Mouse (Mus musculus) heart, adult 2 months (tissue): ENCODE measurements around the gene Rps6ka3. TPM values are rescaled to one million over a fixed set of nuclear protein-coding genes. Genes with fewer than 3 reads are reported as not detected.

Source experiments
- DNase-seq, 2 experiments: peaks; one replicate each; pipeline ENCODE4 v3.0.0; 2021
- H3K27ac ChIP-seq: fragments of 200-600 bp; 2 replicates; pipeline ENCODE4 v1.8.1; 2022
- H3K27me3 ChIP-seq: fragments of 200-500 bp; 2 replicates; pipeline ENCODE4 v1.6.1; 2012; ENCODE audit warnings: mild to moderate bottlenecking, low read length, inconsistent platforms, mixed read lengths; ENCODE audit not compliant: control insufficient read depth, insufficient read depth
- H3K36me3 ChIP-seq: fragments of 200-500 bp; 2 replicates; pipeline ENCODE4 v1.6.1; 2012; ENCODE audit warnings: low read length, inconsistent platforms; ENCODE audit not compliant: control insufficient read depth, insufficient read depth
- H3K4me1 ChIP-seq: fragments of 200-500 bp; 2 replicates; pipeline ENCODE4 v1.6.1; 2011; ENCODE audit warnings: low read length; ENCODE audit not compliant: control insufficient read depth, insufficient read depth
- H3K4me3 ChIP-seq: fragments of 200-600 bp; 2 replicates; pipeline ENCODE4 v1.8.1; 2022
- H3K79me2 ChIP-seq: fragments of 200-500 bp; replicated peaks from 2 replicates; pipeline ENCODE4 v1.6.1; 2012; ENCODE audit warnings: mild to moderate bottlenecking, inconsistent platforms, low read length, moderate library complexity, mixed read lengths; ENCODE audit not compliant: control insufficient read depth, insufficient read depth
- H3K9ac ChIP-seq: fragments of 200-500 bp; 2 replicates; pipeline ENCODE4 v1.6.1; 2012; ENCODE audit warnings: low read depth, mild to moderate bottlenecking, control low read depth, inconsistent platforms, low read length, mixed read lengths
- CTCF ChIP-seq: fragments of 200-600 bp; IDR thresholded peaks from 2 replicates; pipeline ENCODE4 v1.8.1; 2022; ENCODE audit warnings: antibody characterized with exemption, mild to moderate bottlenecking, moderate library complexity
- EP300 ChIP-seq: fragments of 200-500 bp; IDR thresholded peaks from 2 replicates; pipeline ENCODE4 v1.6.1; 2011; ENCODE audit warnings: low read depth, low read length, control low read depth; ENCODE audit not compliant: insufficient read depth
- POLR2A ChIP-seq: fragments of 200-500 bp; IDR thresholded peaks from 2 replicates; pipeline ENCODE4 v1.6.1; 2011; ENCODE audit warnings: mild to moderate bottlenecking, low read depth, low read length, control low read depth; ENCODE audit not compliant: insufficient read depth
- WGBS: fragments of 180-500 bp; shearing (Covaris S2); methylation state at CpG from one replicate; pipeline ENCODE4 v1.1.7; 2018; 5-methylcytosine and 5-hydroxymethylcytosine counted together
- intact Hi-C: fragments of 180-260 bp; cut with DNase I; formaldehyde crosslinking; loops from one replicate; pipeline ENCODE4 v1.15.1; 2025
- polyA plus RNA-seq: library from polyadenylated mRNA; depleted of rRNA; stranded (reverse); fragments of >200 nt; gene quantifications from 2 replicates; pipeline ENCODE4 v1.2.3, GENCODE M21; 2012; rRNA removed
- total RNA-seq, 2 experiments: library from RNA; stranded (reverse); gene quantifications; 2 replicates each; pipeline ENCODE4 v1.2.3; 2021

Rps6ka3 gene
- total and polyA plus RNA-seq, 3 experiments: 9.5 to 33.3 (median 30.7) TPM

GRCm38 (mm10) chrX:159409253-159409652 is 199.1 kb downstream of the Rps6ka3 start:
- Histone ChIP-seq H3K79me2 (no peaks in the 10 kb centered on the region), H3K27me3 (no peaks in the 10 kb centered on the region; the same call in 1 of the 2 replicates), H3K36me3 (no peaks in the 10 kb centered on the region), H3K27ac (no peak overlapping the region), H3K4me1 (no peaks in the 10 kb centered on the region), H3K9ac (no peak overlapping the region), H3K4me3 (no peak overlapping the region)
- 26% methylated on average over 4 of the region's 4 CpGs for WGBS
- no peak for DNase-seq
- TF ChIP-seq EP300: no peak
- TF ChIP-seq CTCF: peak; percentile 65
- intact Hi-C loops: no loop called here

- Histone ChIP-seq H3K9ac (peak within 1 kb of the TSS; percentile 24), H3K4me1 (no peaks in the 10 kb centered on the region; the same call in none of the 2 replicates), H3K4me3 (peak within 1 kb of the TSS; percentile 32; the same call in 1 of the 2 replicates), H3K27ac (no peak within 1 kb of the TSS), H3K36me3 (no peaks in the 10 kb centered on the region), H3K27me3 (peaks cover 2% of the 10 kb centered on the region), H3K79me2 (no peaks in the 10 kb centered on the region)
- intact Hi-C loops: no loop called here
- no peak for DNase-seq
- 39% methylated on average over 70 of the region's 83 CpGs for WGBS
- TF ChIP-seq POLR2A (no peak), EP300 (no peak), CTCF (no peak)
Measured at GRCm38 (mm10) chrX:159414130-159414828, 204.2 kb downstream of the Rps6ka3 start, which contains the start of gene Map7d2. Gene Map7d2, plus strand, starts transcription at chrX:159414572.

- 17% methylated on average over 49 of the region's 65 CpGs for WGBS
- no peak for DNase-seq
- no peak overlapping the region for H3K27ac ChIP-seq
- H3K79me2 ChIP-seq: no peaks in the 10 kb centered on the region
- peaks cover 2% of the 10 kb centered on the region for H3K27me3 ChIP-seq
- H3K36me3 ChIP-seq: no peaks in the 10 kb centered on the region
- no peaks in the 10 kb centered on the region; the same call in none of the 2 replicates for H3K4me1 ChIP-seq
- H3K9ac ChIP-seq: no peak overlapping the region; the same call in 1 of the 2 replicates
- peak overlapping the region; percentile 32; the same call in 1 of the 2 replicates for H3K4me3 ChIP-seq
- TF ChIP-seq POLR2A (no peak), CTCF (no peak), EP300 (no peak)
- intact Hi-C loops: no loop called here
Measured at GRCm38 (mm10) chrX:159414829-159415673, 204.9 kb downstream of the Rps6ka3 start.

Other genes starting within 250 kb of the Rps6ka3 start
- 10 to 100 TPM; 76.6 to 76.8 TPM for gene Eif1ax, start 161.9 kb downstream of the Rps6ka3 start, total RNA-seq
- 12.0 and 28.8 TPM in 2 replicates for gene Eif1ax, start 161.9 kb downstream of the Rps6ka3 start, polyA plus RNA-seq
- under 1 TPM; 0.61 to 0.78 TPM for gene Map7d2, start 204.3 kb downstream of the Rps6ka3 start, total RNA-seq
- 0.21 and 1.3 TPM in 2 replicates for gene Map7d2, start 204.3 kb downstream of the Rps6ka3 start, polyA plus RNA-seq